Mouse (Mus musculus) heart, adult 2 months (tissue): ENCODE results near the gene Sorbs2.

Experiments used
- EP300 ChIP-seq: fragments of 200-500 bp; IDR thresholded peaks from 2 replicates; pipeline ENCODE4 v1.6.1; 2011; ENCODE audit warnings: low read depth, low read length, control low read depth; ENCODE audit not compliant: insufficient read depth
- POLR2A ChIP-seq: fragments of 200-500 bp; IDR thresholded peaks from 2 replicates; pipeline ENCODE4 v1.6.1; 2011; ENCODE audit warnings: mild to moderate bottlenecking, low read depth, low read length, control low read depth; ENCODE audit not compliant: insufficient read depth

DNA sequence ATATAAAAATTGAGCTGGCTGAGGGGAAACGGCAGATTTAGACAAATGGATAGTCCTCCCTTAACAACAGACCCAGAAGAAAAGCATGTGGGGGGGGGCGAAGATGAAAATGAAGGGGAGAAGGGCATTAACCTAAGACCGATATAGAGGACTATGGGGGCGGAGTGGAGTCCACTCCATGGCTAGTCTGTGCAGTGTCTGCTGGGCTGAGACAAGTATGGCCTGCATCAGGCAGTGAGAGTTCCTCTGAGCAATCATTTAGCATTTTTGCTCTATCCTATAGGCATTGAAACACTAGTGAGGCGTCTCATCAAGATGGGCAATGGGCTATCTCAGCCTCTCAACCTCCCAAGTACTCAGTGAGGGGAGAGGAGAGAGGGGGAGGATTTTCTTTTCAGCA is 368.8 kb downstream of the Sorbs2 start:
- TF ChIP-seq EP300 (no peak), POLR2A (no peak)
